Mouse (Mus musculus) erythroblast, embryonic 14.5 days (primary cell): ENCODE results near the gene Cdc42. TPM values are rescaled to one million over a fixed set of nuclear protein-coding genes. Genes with fewer than 3 reads are reported as not detected.

Experiments used
- H3K27me3 ChIP-seq: 2 replicates; pipeline ENCODE4 v1.6.1; 2012; ENCODE audit warnings: inconsistent platforms; ENCODE audit not compliant: control insufficient read depth
- H3K36me3 ChIP-seq: 2 replicates; pipeline ENCODE4 v1.6.1; 2012; ENCODE audit warnings: mild to moderate bottlenecking, inconsistent platforms; ENCODE audit not compliant: control insufficient read depth
- H3K4me1 ChIP-seq: 2 replicates; pipeline ENCODE4 v1.6.1; 2012; ENCODE audit warnings: inconsistent platforms; ENCODE audit not compliant: control insufficient read depth
- H3K4me3 ChIP-seq: replicated peaks from 2 replicates; pipeline ENCODE3; 2012; ENCODE audit warnings: moderate library complexity, mild to moderate bottlenecking, inconsistent platforms
- H3K9me3 ChIP-seq: 2 replicates; pipeline ENCODE4 v1.6.1; 2012; ENCODE audit warnings: low read length, inconsistent platforms, mixed read lengths; ENCODE audit not compliant: control insufficient read depth
- GATA1 ChIP-seq: IDR thresholded peaks from 2 replicates; pipeline ENCODE4 v1.6.1; 2012; ENCODE audit warnings: low read length, inconsistent platforms, mixed read lengths
- TAL1 ChIP-seq: IDR thresholded peaks from 3 replicates; pipeline ENCODE4 v1.6.1; 2012; ENCODE audit warnings: low read length, inconsistent platforms, mixed read lengths
- polyA plus RNA-seq: library from polyadenylated mRNA; stranded (reverse); fragments of >175 nt; gene quantifications from 2 replicates; pipeline ENCODE4 v1.2.3, GENCODE M21; 2012

Gene Cdc42
- polyA plus RNA-seq, 1 experiment: 1.7 TPM

GRCm38 (mm10) chr4:137365356-137366062 is 8.0 kb upstream of the Cdc42 start:
- Histone ChIP-seq H3K4me3 (no peak overlapping the region), H3K36me3 (no peaks in the 10 kb centered on the region), H3K9me3 (no peaks in the 10 kb centered on the region), H3K4me1 (peaks cover 16% of the 10 kb centered on the region), H3K27me3 (peaks cover 20% of the 10 kb centered on the region)
- no peak for TF ChIP-seq TAL1
- TF ChIP-seq GATA1: no peak

GRCm38 (mm10) chr4:137364826-137365225 is 7.3 kb upstream of the Cdc42 start:
- Histone ChIP-seq H3K9me3 (no peaks in the 10 kb centered on the region), H3K4me1 (peaks cover 11% of the 10 kb centered on the region), H3K36me3 (no peaks in the 10 kb centered on the region), H3K27me3 (peaks cover 21% of the 10 kb centered on the region), H3K4me3 (no peak overlapping the region)
- TF ChIP-seq TAL1 (no peak), GATA1 (no peak)

GRCm38 (mm10) chr4:137360996-137361395 is 3.5 kb upstream of the Cdc42 start:
- Histone ChIP-seq H3K36me3 (no peaks in the 10 kb centered on the region), H3K27me3 (peaks cover 15% of the 10 kb centered on the region), H3K4me1 (peaks cover 25% of the 10 kb centered on the region), H3K4me3 (no peak overlapping the region), H3K9me3 (no peaks in the 10 kb centered on the region)
- TF ChIP-seq TAL1 (no peak), GATA1 (no peak)

GRCm38 (mm10) chr4:137358291-137359002 is 927 bp upstream of the Cdc42 start:
- no peak for TF ChIP-seq GATA1
- Histone ChIP-seq H3K9me3 (no peaks in the 10 kb centered on the region), H3K4me3 (peak overlapping the region; percentile 92), H3K36me3 (peaks cover 5% of the 10 kb centered on the region), H3K27me3 (peaks cover 12% of the 10 kb centered on the region), H3K4me1 (peaks cover 37% of the 10 kb centered on the region)

- Histone ChIP-seq H3K4me3 (peak overlapping the region; percentile 92), H3K36me3 (peaks cover 13% of the 10 kb centered on the region), H3K4me1 (peaks cover 46% of the 10 kb centered on the region), H3K9me3 (no peaks in the 10 kb centered on the region), H3K27me3 (peaks cover 12% of the 10 kb centered on the region)
- no peak for TF ChIP-seq GATA1
- no peak for TF ChIP-seq TAL1
Observed at GRCm38 (mm10) chr4:137356674-137357510, 628 bp downstream of the Cdc42 start.

GRCm38 (mm10) chr4:137350627-137351026 is 6.9 kb downstream of the Cdc42 start:
- no peaks in the 10 kb centered on the region for H3K27me3 ChIP-seq
- no peak overlapping the region for H3K4me3 ChIP-seq
- H3K9me3 ChIP-seq: no peaks in the 10 kb centered on the region
- H3K4me1 ChIP-seq: peaks cover 24% of the 10 kb centered on the region
- no peak for TF ChIP-seq GATA1
- no peak for TF ChIP-seq TAL1
- peaks cover 57% of the 10 kb centered on the region for H3K36me3 ChIP-seq

- TF ChIP-seq GATA1 (no peak), TAL1 (no peak)
- H3K27me3 ChIP-seq: no peaks in the 10 kb centered on the region
- no peaks in the 10 kb centered on the region for H3K9me3 ChIP-seq
- peaks cover 15% of the 10 kb centered on the region for H3K4me1 ChIP-seq
- H3K36me3 ChIP-seq: peaks cover 57% of the 10 kb centered on the region
- H3K4me3 ChIP-seq: no peak overlapping the region
Observed at GRCm38 (mm10) chr4:137345790-137346189, 11.7 kb downstream of the Cdc42 start.

- Histone ChIP-seq H3K4me1 (peaks cover 20% of the 10 kb centered on the region), H3K36me3 (peaks cover 58% of the 10 kb centered on the region)
Observed at GRCm38 (mm10) chr4:137345112-137345511, 12.4 kb downstream of the Cdc42 start.

GRCm38 (mm10) chr4:137342816-137343215 is 14.7 kb downstream of the Cdc42 start:
- Histone ChIP-seq H3K4me1 (peaks cover 33% of the 10 kb centered on the region), H3K27me3 (no peaks in the 10 kb centered on the region), H3K36me3 (peaks cover 60% of the 10 kb centered on the region), H3K4me3 (no peak overlapping the region), H3K9me3 (no peaks in the 10 kb centered on the region)
- TF ChIP-seq TAL1 (no peak), GATA1 (no peak)

More at GRCm38 (mm10) chr4:137345112-137345511, 12.4 kb downstream of the Cdc42 start:
- Histone ChIP-seq H3K27me3 (no peaks in the 10 kb centered on the region), H3K9me3 (no peaks in the 10 kb centered on the region), H3K4me3 (no peak overlapping the region)
- no peak for TF ChIP-seq GATA1
- TF ChIP-seq TAL1: no peak
